In genomic region chr16:64872841-64873240, GRCm38 (mm10) we compare ENCODE assay signal across 8 mouse cellular contexts. TPM values are rescaled to one million over a fixed set of nuclear protein-coding genes. Genes with fewer than 3 reads are reported as not detected.
DNase-seq lines count a peak whose midpoint lies in the region; ATAC-seq lines count a peak whose summit lies in the region.

No protein-coding gene starts in this region.

- intact Hi-C loops in heart, postnatal 36 days (cut with DNase I): loop anchor here (1.0 to 2.0 kb wide), 2 partner anchors 21 to 102 kb away; partner anchors contain the start of gene 4930453N24Rik
- intact Hi-C loops in left cerebral cortex, postnatal 4 days (cut with DNase I): no loop called here

- H3K4me1 ChIP-seq in heart, embryonic 10.5 days: no peaks in the 10 kb centered on the region
- H3K4me1 ChIP-seq in forebrain, embryonic 16.5 days (replicated peaks; ENCODE audit: control insufficient read depth, insufficient read depth, low read length): peaks cover 2% of the 10 kb centered on the region; the same call in 1 of the 2 replicates
- H3K4me1 ChIP-seq in liver, embryonic 15.5 days (replicated peaks): peaks cover 10% of the 10 kb centered on the region

- no peaks in the 10 kb centered on the region for H3K27me3 ChIP-seq in heart, embryonic 10.5 days (ENCODE audit: insufficient read depth, poor library complexity, severe bottlenecking)
- no peaks in the 10 kb centered on the region for H3K27me3 ChIP-seq in forebrain, embryonic 16.5 days (replicated peaks; ENCODE audit: control insufficient read depth, insufficient read depth, low read length)
- H3K27me3 ChIP-seq in liver, embryonic 15.5 days: no peaks in the 10 kb centered on the region

- DNase-seq in heart, embryonic 10.5 days (ENCODE audit: low spot score): no peak
- DNase-seq in heart, postnatal 36 days: no peak
- DNase-seq in right cerebral cortex, adult 18-20 months: no peak
- no peak for DNase-seq in adrenal gland, adult 2 months
- no peak for DNase-seq in left cerebral cortex, postnatal 4 days

- no peak overlapping the region; the same call in 1 of the 2 replicates for H3K27ac ChIP-seq in heart, embryonic 10.5 days
- H3K27ac ChIP-seq in forebrain, embryonic 16.5 days (ENCODE audit: low read length): no peak overlapping the region
- H3K27ac ChIP-seq in liver, embryonic 15.5 days (replicated peaks): 0 out of 2 replicates have a peak overlapping the region, but pooled peaks have one; percentile 38

- H3K9ac ChIP-seq in forebrain, embryonic 16.5 days (replicated peaks; ENCODE audit: low read depth, low read length): no peak overlapping the region
- H3K9ac ChIP-seq in liver, embryonic 15.5 days: peak overlapping the region; percentile 42; the same call in 1 of the 2 replicates

- peak overlapping the region; percentile 77 for H3K4me3 ChIP-seq in heart, embryonic 10.5 days
- peak overlapping the region; percentile 24 for H3K4me3 ChIP-seq in forebrain, embryonic 16.5 days (replicated peaks; ENCODE audit: low read length)
- H3K4me3 ChIP-seq in liver, embryonic 15.5 days (replicated peaks): peak overlapping the region; percentile 74

- 13% methylated on average over 7 of the region's 7 CpGs for WGBS in heart, embryonic 10.5 days
- 8% methylated on average over 7 of the region's 7 CpGs for WGBS in forebrain, embryonic 16.5 days
- WGBS in liver, embryonic 15.5 days (ENCODE audit: insufficient replicate concordance): 10% methylated on average over 7 of the region's 7 CpGs

- peak; percentile 16 for ATAC-seq in CD4-positive, CD25-positive, alpha-beta regulatory T cell, adult 4 months
- ATAC-seq in forebrain, embryonic 16.5 days: no peak
- no peak for ATAC-seq in liver, embryonic 15.5 days (ENCODE audit: insufficient read depth)

- H3K9me3 ChIP-seq in heart, embryonic 10.5 days: no peaks in the 10 kb centered on the region
- H3K9me3 ChIP-seq in forebrain, embryonic 16.5 days (ENCODE audit: control insufficient read depth, low read length): no peaks in the 10 kb centered on the region
- no peaks in the 10 kb centered on the region for H3K9me3 ChIP-seq in liver, embryonic 15.5 days (replicated peaks)

- no peaks in the 10 kb centered on the region for H3K36me3 ChIP-seq in heart, embryonic 10.5 days
- no peaks in the 10 kb centered on the region for H3K36me3 ChIP-seq in forebrain, embryonic 16.5 days (ENCODE audit: control insufficient read depth, insufficient read depth)
- no peaks in the 10 kb centered on the region for H3K36me3 ChIP-seq in liver, embryonic 15.5 days (replicated peaks)

- H3K4me2 ChIP-seq in forebrain, embryonic 16.5 days (ENCODE audit: low read length): peak overlapping the region; percentile 51
- peak overlapping the region; percentile 67 for H3K4me2 ChIP-seq in liver, embryonic 15.5 days

RNA-seq across cellular contexts. Expression of gene Cggbp1, which starts 21.0 kb away (rescaled TPM):
- polyA plus RNA-seq in heart, embryonic 10.5 days (2016; fragmentation: Nextera tagmentation; extraction: Ambion mirVana): 63.7 and 67.6 TPM in 2 replicates
- 10 to 100 TPM; 39.4 to 40.0 TPM for total RNA-seq in heart, postnatal 36 days (2021)
- 10 to 100 TPM; 24.4 to 41.1 TPM for polyA plus RNA-seq in CD4-positive, CD25-positive, alpha-beta regulatory T cell, adult 4 months (2017; shearing (Covaris generic))
- polyA plus RNA-seq in forebrain, embryonic 16.5 days (2015; fragmentation: Nextera tagmentation; extraction: Ambion mirVana): 81.8 and 98.0 TPM in 2 replicates
- polyA plus RNA-seq in liver, embryonic 15.5 days (2015; fragmentation: Nextera tagmentation; extraction: Ambion mirVana): 22.9 and 23.0 TPM in 2 replicates
- 100 to 1,000 TPM; 122 to 174 TPM for total RNA-seq in adrenal gland, adult 2 months (2021)
- polyA plus RNA-seq in adrenal gland, adult 2 months (2012; rRNA removed): 4.8 and 6.4 TPM in 2 replicates
- total RNA-seq in left cerebral cortex, postnatal 4 days (2021): 10 to 100 TPM; 76.0 to 87.3 TPM

RNA-seq across cellular contexts. Expression of gene Zfp654, which starts 21.4 kb away (rescaled TPM):
- 6.6 and 7.0 TPM in 2 replicates for polyA plus RNA-seq in heart, embryonic 10.5 days (2016; fragmentation: Nextera tagmentation; extraction: Ambion mirVana)
- 10 to 100 TPM in 1 of 2 experiments, 1 to 10 TPM in 1; 9.6 to 10.9 TPM for total RNA-seq in heart, postnatal 36 days (2021)
- polyA plus RNA-seq in CD4-positive, CD25-positive, alpha-beta regulatory T cell, adult 4 months (2017; shearing (Covaris generic)): 10 to 100 TPM in 1 of 2 experiments, 1 to 10 TPM in 1; 6.1 to 10.7 TPM
- 7.0 and 8.5 TPM in 2 replicates for polyA plus RNA-seq in forebrain, embryonic 16.5 days (2015; fragmentation: Nextera tagmentation; extraction: Ambion mirVana)
- polyA plus RNA-seq in liver, embryonic 15.5 days (2015; fragmentation: Nextera tagmentation; extraction: Ambion mirVana): 2.4 and 2.8 TPM in 2 replicates
- total RNA-seq in adrenal gland, adult 2 months (2021): 10 to 100 TPM; 19.0 to 19.1 TPM
- 0.48 and 0.65 TPM in 2 replicates for polyA plus RNA-seq in adrenal gland, adult 2 months (2012; rRNA removed)
- 10 to 100 TPM; 13.6 to 15.7 TPM for total RNA-seq in left cerebral cortex, postnatal 4 days (2021)

Comparison
In these comparisons a context has a peak if more than half of its experiments do, and no peak if none do; other contexts are left out.
1. H3K4me3 ChIP-seq: peak in every context shown above with its lines; median percentile 77 in heart, embryonic 10.5 days; 74 in liver, embryonic 15.5 days; 24 in forebrain, embryonic 16.5 days.